Mouse (Mus musculus) kidney, adult 11 months (tissue): ENCODE results near the gene Marc2.

Source experiments
- DNase-seq: peaks from one replicate; pipeline ENCODE4 v3.0.0; 2022

Gene Marc2

DNA sequence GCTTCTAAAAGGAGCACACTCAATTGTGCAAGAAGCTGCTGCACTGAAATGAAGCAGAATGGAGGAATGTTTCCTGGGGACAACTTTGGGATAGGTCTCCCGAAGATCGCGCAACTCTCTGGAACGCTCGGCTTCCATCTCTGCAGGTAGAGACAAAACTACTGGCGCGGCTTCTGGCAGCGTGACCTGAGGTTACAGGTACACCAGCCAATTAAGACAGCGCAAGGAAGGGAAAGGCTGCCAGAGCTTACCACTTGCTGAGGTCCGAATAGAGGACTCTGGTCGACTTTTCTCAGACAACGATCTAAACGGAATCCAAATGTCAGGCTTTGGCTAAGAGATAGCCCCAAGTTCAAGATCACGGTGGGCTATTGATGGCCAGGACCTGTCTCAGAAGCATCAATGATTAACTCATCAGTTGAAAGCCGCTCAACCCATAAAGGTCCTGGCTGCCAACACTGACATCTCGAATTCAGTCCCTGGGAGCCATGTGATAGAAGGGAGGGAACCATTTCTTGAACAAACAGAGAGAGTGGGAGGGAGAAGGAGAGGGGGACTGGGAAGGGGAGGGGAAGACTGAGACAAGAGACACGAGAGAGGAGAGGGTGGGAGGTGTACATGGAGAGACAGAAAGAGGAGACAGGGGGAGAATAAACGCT is at the start of gene Marc2:
TSS of gene Marc2 (minus strand) at position 360 of the 659 bp plus-strand sequence.
- DNase-seq: peak; percentile 75

GRCm38 (mm10) chr1:184891998-184892397 is 45.7 kb upstream of the Marc2 start:
- no peak for DNase-seq

DNA sequence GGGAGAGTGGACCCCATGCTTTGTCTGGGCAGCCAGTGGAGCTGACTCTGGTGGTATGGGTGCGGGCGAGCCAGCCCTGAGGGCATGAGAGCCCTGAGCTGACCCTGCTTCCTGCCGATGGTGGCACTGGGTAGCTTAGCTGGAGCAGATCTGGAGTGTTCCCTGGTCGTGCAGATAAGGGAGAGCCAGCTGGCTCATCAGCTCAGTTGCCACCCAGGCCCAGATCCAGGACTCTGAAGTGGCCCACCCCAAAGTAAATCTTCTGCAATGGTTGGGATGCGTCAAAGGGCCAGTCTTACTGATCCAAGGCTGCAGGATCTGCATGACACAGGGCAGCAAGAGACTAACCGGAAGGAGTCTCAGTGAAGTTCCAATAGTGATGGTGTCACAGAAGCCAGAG is 43.2 kb upstream of the Marc2 start:
- no peak for DNase-seq

DNA sequence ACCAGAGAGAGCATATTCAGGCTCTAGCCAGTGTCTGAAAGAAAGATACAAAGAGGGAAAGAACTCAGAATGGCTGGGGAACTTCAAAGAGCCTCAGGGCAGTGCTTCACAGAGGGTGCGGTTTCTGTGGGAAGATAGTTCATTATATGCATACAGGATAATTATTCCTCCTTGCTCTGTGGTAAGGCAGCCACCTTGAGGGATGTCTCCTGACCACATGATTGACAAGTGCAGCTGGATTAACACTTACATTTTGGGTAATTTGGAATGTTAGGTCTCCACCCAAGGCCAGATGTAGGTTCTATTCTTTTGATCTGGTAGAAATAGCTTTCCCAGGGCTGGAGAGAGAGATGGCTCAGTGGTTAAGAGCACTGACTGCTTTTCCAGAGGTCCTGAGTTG is 39.9 kb upstream of the Marc2 start:
- DNase-seq: no peak

- DNase-seq: peak; percentile 90
Measured at GRCm38 (mm10) chr1:184882281-184883268, 36.3 kb upstream of the Marc2 start, which contains the start of gene C130074G19Rik. Gene C130074G19Rik, minus strand, starts transcription at chr1:184883218.

GRCm38 (mm10) chr1:184881861-184882260 is 35.6 kb upstream of the Marc2 start:
- no peak for DNase-seq

GRCm38 (mm10) chr1:184881211-184881610 is 35.0 kb upstream of the Marc2 start:
- no peak for DNase-seq

DNA sequence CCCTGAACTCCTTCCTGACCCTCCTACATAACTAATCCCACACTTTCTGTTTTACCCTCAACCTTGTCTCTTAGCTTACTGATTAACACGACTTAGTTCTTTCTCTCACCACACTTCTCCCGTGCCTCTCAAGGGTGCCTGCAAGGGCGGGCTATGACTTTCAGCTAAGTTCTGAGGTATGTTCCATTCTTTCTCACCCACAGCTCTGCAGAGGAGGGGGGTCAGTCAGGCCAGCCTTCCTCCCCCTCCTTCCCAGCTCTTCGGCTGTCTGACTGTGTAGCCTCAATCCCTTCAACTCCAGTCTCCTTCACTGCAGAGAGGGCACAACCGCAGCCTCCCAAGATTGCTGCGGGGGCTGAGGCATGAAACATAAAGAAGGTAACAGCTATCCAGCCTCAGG is 32.6 kb upstream of the Marc2 start:
- DNase-seq: peak; percentile 84

DNA sequence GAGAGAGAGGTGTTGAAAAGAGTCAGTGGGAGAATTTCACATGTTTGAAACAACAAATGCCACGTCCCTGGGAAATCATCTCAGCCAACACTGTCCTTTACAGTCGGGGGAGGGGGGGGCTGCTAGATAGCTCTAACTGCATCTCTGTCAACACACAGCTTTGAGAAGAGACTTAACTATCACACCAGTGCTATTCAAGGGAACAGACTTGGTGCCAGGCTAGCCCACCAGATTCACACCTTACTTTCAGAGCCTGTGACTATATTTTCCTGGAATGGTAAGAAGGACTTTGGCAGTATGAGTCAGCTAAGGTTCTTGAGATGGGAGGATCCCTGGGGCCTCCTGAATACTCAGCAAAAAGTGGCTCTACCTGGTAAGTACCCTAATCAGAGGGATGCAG is 31.1 kb upstream of the Marc2 start:
- DNase-seq: no peak

DNA sequence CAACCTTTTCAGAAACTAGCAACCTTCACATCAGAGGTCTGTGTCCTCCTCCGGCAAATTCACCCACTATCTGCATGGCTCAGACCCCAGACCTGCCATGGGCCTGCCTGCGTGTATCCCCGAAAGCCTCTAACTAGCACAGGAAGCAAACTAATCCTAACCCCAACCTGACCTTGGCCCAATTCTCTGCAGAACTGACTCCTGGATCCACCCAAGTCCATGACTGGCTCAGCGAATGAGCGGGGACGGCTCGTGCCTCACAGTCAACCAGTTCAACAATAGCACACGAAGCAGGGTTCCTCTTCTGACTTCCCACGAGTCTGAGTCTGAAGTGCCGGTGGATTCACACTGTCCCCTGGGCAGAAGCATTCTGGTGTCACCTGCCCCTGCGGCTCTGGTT is 27.7 kb upstream of the Marc2 start:
- no peak for DNase-seq

DNA sequence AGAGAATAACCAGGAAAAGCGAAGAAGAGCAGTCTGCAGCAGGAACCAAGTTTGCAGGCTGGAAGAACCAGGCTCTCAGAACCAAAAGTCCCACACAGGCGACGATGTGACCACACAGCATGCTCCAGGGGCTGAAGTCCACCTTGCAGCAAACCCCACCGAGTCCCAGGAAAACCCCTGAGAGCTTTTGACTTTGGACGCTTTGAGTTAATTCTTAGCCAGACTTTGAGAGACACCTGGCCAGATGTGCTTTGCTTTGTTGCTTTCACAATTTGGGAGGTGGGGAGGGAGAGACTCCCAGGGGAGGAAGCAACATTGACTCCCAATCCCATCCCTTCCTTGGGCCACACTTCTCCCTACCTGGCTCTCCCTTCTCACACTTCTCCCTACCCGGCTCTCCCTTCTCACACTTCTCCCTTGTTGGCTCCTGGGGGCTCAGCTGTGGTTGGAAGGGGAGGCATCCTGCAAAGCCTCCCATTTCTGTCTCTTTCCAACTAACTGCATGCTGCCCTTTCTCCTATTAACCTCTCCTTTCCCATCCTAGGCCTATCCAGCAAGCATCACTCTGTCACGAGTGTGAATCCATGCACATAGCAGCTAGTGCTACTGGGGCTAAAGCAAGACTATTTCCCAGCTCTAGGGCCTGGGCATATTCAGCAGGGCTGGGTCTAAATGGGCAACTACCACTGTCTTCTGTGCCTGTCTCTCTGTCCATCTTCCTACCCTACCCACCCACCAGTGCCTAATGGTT is 26.0 kb upstream of the Marc2 start:
- peak; percentile 83 for DNase-seq

DNA sequence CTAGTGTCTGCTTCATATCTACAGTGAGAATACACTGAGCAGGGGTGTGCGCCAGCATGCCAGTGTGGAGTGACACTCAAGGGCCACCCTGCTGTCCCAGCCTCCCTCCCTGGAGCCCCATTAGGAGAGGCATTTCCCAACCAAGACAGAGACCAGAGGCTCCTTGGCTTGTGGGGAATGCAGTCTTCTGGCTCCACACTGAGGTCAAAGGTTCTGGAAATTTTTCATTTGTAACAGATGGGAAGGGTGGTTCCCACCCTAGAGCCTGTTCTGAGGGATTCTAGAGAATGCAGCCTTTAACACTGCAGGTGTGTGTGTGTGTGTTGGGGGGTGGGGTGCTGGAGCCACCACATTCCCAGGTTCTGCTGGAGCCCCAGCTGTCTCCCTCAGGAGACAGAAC is 25.3 kb upstream of the Marc2 start:
- peak; percentile 69 for DNase-seq

GRCm38 (mm10) chr1:184870646-184871385 is 24.6 kb upstream of the Marc2 start:
- DNase-seq: no peak

GRCm38 (mm10) chr1:184869939-184870565 is 23.8 kb upstream of the Marc2 start:
- DNase-seq: peak; percentile 87

- DNase-seq: no peak
Measured at GRCm38 (mm10) chr1:184867640-184868120, 21.4 kb upstream of the Marc2 start.

DNA sequence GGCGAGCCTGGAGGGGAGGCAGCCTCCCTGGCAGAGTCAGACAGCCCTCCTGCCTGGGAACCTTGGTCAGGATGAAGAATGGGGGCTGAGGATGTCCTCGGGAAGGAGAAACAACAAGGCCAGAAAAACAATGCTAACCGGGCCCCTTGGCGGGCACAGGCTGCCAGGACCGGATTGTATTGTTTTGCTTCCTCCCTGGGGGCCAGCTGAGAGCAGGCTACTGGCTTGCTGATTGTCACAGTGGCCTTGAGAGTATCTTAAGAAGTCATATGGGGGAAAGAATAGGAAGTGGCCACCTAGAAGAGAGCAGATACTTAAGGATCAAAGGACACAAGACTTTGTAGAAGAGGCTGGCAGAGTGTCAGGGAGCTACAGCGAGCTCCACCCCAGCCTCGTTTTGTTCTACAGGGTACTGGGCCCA is 18.1 kb upstream of the Marc2 start:
- peak; percentile 57 for DNase-seq

- no peak for DNase-seq
Measured at GRCm38 (mm10) chr1:184862636-184863035, 16.4 kb upstream of the Marc2 start.

DNA sequence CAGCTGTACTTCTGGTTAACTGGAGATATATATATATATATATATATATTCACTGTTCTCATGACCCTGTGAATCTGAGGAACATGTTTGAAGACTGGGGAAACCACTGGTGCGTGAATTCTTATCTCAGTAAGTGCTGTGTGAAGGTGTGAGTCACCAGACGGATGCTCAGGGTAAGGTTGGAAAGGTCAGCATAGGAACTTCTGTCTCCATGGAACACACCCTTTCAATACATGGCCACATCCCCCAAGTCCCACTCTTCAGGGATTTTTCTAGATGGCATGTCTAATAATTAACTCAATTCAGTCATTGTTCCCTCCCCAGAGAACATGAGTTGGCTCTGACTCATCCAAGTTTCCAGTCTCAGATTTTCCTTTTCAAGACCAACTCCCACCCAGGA is 15.3 kb upstream of the Marc2 start:
- DNase-seq: no peak

DNA sequence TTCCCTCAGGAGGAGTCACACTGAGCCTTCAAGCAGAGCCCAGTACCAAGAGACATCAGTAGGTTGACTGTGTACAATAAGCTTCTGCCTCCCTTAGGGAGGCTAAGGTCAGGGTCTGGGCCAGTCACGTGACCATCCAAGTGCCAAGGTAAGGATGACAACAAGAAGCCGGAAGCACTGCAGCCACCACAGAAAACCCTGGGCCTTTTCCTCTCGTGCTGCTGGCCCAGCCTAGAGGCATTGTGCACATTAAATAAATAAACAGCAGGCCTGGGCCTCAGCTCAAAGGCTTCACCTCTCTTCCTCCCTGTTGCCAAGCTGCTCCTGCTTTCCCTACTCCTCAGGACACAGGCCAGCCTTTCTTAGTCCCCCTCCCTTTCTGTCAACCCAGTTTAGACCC is 14.0 kb upstream of the Marc2 start:
- no peak for DNase-seq

- peak; percentile 71 for DNase-seq
Measured at GRCm38 (mm10) chr1:184858253-184858652, 12.0 kb upstream of the Marc2 start.

GRCm38 (mm10) chr1:184857216-184857615 is 11.0 kb upstream of the Marc2 start:
- DNase-seq: no peak

GRCm38 (mm10) chr1:184853922-184854321 is 7.7 kb upstream of the Marc2 start:
- no peak for DNase-seq
